Mouse (Mus musculus): ENCODE results near the gene Myd88.

The Myd88 gene

DNA sequence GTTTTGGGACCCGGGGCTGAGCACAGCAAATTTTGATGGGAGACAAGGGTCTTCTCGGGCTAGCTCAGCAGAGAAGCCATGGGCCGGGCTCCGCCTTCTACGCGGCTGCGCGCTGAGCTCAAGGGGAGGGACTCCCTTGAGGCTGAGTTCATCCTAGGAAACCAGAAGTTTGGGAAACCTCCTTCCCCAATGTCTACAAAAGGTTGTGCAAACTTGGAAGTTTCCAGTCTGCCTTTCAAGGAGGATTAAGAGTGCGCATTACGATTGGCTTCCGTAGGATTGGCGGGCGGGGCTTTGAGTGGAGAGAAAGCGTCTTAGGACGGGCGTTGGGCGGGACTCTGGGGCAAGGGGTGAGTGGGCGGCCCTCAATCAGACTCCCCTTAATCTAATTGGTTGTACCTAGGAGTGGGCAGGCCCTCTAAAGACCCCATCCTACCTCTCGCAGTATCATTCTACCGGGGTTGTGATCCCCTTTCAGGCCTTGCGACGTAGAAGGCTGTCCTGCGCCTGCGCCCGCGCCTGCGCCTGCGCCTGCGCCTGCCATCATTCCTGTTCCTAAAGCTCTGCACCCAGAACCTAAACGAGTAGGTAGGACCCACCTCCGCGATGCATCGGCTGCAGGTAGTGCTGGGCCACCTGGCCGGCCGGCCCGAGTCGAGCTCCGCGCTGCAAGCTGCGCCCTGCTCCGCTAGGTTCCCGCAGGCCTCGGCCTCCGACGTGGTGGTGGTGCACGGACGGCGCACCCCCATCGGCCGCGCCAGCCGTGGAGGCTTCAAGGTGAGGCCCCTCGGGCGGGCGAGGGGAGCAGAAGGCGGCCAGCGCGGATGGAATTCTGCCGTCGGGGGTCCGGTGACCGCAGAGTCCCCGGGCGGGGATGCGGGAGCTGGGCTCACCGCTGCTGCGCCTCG is at the start of gene Myd88:
Gene Myd88 (minus strand): TSS at position 503 of the 908 bp plus-strand sequence.
- WGBS: 1% methylated on average over 68 of the region's 68 CpGs

DNA sequence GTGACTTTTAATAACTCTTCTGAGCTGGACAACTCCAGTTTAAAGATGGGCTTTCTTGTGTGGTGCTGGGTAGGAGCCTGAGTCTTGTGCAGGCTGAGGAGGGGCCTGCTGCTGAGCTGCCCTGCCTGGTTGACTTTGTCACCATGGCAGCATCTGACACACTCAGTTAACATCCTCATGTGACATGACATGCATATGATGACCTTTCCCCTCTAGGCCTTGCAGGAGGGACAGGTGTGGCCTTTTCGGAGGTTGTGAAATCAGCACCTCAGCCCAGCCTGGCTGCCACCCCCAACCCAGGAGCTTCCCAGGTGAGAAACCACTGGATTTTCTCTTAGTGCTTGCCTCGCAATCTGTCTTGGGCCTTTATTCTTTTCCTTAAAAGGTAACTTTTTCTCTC is 49.0 kb upstream of the Myd88 start:
- 96% methylated on average over 2 of the region's 2 CpGs for WGBS

DNA sequence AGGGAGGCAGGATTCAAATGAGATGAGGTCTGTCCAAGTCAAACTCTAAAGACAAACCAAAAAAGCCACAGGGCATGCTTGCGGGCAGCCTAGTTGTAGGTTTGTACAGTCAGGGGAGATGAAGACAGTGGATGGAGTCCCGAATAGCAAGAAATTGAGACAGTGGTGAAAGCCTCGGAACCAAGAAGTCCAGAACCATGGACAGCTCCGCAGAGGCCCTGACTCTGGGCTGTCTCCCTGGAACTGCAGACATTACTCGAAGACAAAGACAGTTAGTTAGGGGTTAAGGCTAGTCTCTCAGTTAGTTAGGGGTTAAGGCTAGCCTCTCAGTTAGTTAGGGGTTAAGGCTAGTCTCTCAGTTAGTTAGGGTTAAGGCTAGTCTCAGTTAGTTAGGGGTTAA is 47.7 kb upstream of the Myd88 start:
- WGBS: 73% methylated on average over 5 of the region's 5 CpGs

GRCm38 (mm10) chr9:119382603-119383002 is 41.4 kb upstream of the Myd88 start:
- WGBS: 52% methylated on average over 6 of the region's 6 CpGs

DNA sequence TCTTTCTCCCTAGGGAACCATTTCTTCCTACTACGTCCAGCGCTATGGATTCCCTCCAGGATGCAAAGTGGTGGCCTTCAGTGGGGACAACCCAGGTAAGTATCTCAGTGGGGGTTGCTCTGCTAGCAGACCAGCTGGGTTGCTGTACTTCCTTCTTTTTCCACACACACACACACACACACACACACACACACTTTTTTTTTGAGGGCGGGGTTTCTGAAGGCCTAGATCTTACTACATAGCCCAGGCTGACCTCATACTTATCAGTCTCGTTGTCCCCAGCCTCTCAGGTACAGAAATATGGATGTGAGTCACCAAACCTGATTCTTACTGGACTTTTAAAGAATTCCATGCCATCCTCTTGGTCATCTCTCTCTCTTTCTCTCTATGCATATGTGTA is 37.0 kb upstream of the Myd88 start:
- 95% methylated on average over 4 of the region's 4 CpGs for WGBS

- 79% methylated on average over 6 of the region's 6 CpGs for WGBS
Measured at GRCm38 (mm10) chr9:119375556-119375955, 34.3 kb upstream of the Myd88 start.

DNA sequence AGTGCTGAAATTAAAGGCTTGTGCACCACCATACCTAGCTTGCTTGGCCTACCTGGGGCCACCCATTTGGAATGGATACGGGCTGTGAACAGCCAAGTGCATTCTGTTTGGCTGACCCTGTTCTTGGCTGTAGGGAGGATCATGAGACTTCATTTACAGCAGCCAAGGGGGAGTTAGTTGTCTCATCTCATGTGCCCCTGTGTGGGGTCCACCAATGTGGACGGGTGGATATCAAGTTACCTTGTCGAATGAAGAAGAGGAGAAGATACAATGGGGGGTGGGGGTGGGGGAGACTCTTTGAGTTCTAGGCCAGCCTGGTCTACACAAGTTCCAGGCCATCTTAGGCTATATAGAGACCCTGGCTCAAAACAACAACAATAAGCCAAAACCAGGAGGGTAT is 33.8 kb upstream of the Myd88 start:
- WGBS: 78% methylated on average over 3 of the region's 3 CpGs

DNA sequence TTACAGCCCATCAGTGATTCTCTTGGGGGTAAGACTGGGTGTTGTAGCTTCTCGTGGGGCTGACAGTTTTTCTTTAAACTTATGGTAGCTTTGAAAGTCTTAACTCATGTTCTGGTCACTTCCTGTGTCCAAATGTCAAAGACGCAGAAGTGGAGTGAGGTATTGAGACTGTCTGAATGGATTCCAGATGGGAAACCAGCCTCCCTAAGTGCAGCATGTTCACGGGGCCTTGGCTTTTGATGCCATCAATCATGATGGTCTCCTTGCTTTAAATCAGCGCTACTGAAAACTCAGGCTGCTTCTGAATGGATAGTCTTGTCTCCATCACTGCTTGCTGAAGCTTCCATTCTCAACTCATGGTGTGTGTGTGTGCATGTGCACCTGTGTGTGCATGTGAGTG is 30.0 kb upstream of the Myd88 start:
- WGBS: 94% methylated on average over 4 of the region's 4 CpGs

DNA sequence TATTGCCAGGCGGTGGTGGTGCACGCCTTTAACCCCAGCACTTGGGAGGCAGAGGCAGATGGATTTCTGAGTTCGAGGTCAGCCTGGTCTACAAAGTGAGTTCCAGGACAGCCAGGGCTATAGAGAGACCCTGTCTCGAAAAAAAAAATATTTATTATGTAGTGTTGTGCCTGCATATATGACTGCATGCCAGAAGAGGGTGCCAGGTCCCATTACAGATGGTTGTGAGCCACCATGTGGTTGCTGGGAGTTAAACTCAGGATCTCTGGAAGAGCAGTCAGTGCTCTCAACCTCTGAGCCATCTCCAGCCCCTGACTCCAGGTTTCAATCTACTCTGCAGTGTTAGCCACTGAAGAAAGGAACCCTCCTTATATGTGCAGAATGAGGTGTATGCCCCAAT is 29.6 kb upstream of the Myd88 start:
- WGBS: 85% methylated on average over 4 of the region's 4 CpGs

DNA sequence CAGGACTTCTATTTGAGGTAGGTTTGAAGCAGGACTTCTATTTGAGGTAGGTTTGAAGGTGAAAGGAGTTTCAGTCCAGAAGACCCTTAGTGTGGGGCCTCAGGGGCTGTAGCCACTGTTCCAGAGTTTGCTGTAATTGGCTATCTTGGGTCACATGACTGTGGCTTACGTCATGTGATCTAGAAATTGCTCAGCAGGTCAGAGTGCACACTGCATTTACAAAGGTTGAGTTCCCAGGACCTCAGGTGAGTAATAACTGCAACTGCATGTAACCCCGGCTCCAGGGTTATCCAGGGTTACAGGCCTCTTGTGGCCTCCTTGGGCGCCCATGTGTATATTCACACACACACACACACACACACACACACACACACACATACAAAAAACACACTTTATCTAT is 27.2 kb upstream of the Myd88 start:
- 91% methylated on average over 3 of the region's 3 CpGs for WGBS

- 51% methylated on average over 7 of the region's 7 CpGs for WGBS
Measured at GRCm38 (mm10) chr9:119365284-119365683, 24.1 kb upstream of the Myd88 start, which contains the start of gene Slc22a14. Gene Slc22a14, minus strand, starts transcription at chr9:119365553.

- WGBS: 97% methylated on average over 12 of the region's 12 CpGs
Measured at GRCm38 (mm10) chr9:119363229-119363628, 22.0 kb upstream of the Myd88 start.

DNA sequence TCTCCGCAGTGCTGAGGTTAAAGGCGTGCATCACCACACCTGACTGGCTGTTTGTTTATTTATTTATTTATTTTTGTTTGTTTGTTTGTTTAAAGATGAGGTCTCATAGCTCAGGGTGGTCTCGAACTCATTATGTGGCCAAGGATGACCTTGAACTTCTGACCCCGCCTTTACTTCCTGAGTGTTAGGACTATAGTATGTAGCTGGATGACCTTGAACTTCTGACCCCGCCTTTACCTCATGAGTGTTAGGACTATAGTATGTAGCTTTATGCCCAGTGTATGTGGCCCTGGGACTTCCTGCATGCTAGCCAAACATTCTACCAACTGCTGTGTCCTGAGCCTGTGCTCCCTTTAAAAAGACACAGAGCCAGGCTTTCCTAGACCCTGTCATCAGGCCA is 20.2 kb upstream of the Myd88 start:
- whole genome bisulfite sequencing: 95% methylated on average over 5 of the region's 5 CpGs

DNA sequence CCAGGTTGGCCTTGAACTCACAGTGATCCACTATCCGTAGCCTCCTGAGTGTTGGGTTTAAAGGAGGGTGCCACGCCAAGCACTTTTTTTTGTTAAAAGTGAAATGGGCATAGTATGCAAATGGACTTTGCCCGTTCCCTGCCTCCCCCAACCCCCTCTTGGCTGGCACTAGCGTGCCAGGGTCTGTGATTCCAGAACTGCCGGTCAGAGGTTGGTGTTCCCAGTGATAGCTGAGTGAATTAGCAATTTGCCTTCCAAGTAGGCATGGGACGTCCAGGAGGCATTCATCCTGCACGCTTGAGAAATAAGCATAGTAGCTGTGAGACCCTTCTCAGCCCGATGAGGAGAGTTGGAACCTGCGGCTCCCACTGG is 16.8 kb upstream of the Myd88 start:
- 32% methylated on average over 9 of the region's 9 CpGs for WGBS

GRCm38 (mm10) chr9:119357331-119358057 is 16.3 kb upstream of the Myd88 start, which contains the start of gene Xylb:
Gene Xylb, plus strand, starts transcription at chr9:119357381.
- WGBS: 2% methylated on average over 65 of the region's 65 CpGs

- 63% methylated on average over 6 of the region's 6 CpGs for WGBS
Measured at GRCm38 (mm10) chr9:119355943-119356342, 14.7 kb upstream of the Myd88 start.

GRCm38 (mm10) chr9:119353926-119354325 is 12.7 kb upstream of the Myd88 start:
- 82% methylated on average over 6 of the region's 6 CpGs for WGBS

DNA sequence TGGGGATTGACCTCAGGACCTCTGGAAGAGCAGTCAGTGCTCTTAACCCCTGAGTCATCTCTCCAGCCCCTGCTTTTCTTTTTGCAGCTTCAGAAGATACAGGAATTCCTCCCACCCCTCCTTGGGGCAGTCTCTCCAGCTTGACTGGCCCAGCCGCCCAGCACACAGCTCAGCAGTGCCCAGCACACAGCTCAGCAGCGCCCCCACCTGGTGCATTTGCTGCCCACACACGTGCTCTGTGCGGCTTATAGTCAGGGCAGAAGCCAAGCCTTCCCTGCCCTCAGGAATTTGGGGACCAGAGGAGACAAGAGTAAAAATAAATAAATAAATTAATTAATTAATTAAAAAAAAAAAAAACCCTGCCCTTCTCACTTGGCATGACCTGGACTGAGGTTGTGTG is 10.8 kb upstream of the Myd88 start:
- WGBS: 18% methylated on average over 4 of the region's 4 CpGs

- 90% methylated on average over 10 of the region's 10 CpGs for WGBS
Measured at GRCm38 (mm10) chr9:119350947-119351705, 9.9 kb upstream of the Myd88 start.

DNA sequence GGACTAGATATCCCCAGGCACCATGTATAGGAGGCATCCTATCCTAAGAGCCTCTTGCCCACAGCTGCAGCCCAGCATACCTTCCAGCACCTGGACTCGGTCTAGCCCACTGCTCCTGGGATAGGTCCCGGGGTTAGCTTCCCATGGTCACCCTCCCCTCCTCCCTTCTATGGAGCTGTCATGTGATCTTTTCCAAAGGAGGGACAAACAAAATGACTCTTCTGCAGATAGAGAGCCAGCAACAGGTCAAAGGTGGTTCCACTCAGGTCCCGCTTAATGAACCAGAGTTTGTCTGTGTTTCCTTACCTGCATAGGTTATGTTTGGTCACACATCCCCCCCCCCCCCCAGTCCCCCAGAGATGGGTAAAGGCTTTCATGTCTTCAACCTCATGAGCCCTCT is 9.3 kb upstream of the Myd88 start:
- 88% methylated on average over 3 of the region's 3 CpGs for WGBS

DNA sequence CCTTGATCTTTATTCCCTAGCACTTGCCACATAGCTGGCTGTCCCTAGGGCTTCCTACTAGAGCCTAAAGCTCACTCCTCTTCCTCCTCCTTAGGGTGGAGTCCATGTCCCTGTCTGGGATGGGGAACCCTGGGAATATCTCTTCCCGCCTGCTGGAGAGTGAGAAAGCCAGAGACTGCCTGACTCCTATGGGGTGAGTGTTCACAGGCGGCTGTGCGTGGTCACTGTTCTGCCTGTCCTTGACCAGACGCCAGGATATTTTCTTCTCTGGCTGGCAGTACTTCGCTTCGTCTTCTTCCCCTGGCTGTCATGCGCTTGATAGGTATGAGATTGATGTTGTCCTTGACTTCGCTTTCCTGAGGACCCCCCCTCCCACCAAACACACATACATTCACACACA is 5.2 kb upstream of the Myd88 start:
- 89% methylated on average over 8 of the region's 8 CpGs for WGBS

- 90% methylated on average over 7 of the region's 7 CpGs for WGBS
Measured at GRCm38 (mm10) chr9:119342728-119343127, 1.5 kb upstream of the Myd88 start.

All from cerebral cortex, adult 2 months (tissue).